Mouse (Mus musculus): ENCODE measurements around the gene Arnt2. TPM values are rescaled to one million over a fixed set of nuclear protein-coding genes. Genes with fewer than 3 reads are reported as not detected.

Gene Arnt2
- polyA plus RNA-seq, 1 experiment from 2014 or later = 0.61 TPM

DNA sequence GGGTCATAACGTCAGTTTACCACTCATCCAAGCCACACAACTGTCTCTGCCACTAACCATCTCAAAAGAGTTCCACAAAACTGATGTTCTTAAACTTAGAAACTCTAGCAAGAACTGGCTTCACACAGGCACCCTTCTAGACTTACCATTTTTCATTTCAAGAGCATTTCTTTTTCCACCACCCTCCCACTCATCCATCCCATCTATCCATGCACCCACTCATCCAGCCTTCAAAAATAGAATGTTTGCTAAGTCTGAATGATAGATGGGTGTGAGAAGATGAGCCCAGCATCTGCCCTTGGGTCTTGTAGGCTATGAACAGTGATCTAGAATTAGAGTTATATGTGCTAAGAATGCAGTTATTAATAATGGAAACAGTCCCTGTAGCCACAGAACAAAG, 109.7 kb downstream of the Arnt2 start:
- DNase-seq (ENCODE audit: low spot score) = no peak

DNA sequence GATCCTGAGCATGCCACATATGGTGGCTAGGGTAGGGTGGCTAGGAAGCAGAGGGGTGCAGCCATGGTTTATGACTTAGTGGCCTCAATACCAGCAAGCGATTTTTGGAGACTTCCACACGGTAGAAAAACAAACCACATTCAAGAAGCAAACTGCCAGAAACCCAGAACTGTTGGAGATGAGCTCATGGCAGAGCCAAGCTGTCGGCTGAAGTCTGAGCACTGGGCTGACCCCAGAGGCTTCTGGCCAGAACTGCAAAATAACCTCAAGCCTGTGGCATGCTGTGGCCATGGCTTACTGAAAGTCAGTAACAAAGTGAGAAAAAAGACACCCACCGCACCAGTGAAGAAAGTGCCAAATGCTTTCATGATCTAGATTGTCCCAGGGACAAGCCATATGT, 110.4 kb downstream of the Arnt2 start:
- no peak for DNase-seq (ENCODE audit: low spot score)

DNA sequence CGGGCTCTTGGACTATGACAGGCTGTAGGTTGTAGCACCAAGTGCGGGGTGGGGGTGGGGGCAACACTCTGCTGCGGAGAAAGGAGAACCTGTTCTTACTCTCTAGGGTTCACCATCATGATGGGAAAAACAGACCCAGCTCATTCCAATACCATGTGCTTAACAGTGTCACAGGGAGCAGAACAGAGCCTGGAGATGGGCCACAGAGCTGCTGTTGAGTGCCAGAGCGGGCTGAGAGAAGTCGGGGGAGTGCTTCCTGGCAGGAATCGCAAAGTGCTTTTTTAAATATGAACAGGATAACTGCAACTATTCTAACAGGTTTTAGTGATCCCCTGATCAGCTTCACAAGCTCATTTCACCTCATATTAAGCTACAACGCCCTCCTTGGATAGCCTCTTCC, 116.9 kb downstream of the Arnt2 start:
- no peak for DNase-seq (ENCODE audit: low spot score)

DNA sequence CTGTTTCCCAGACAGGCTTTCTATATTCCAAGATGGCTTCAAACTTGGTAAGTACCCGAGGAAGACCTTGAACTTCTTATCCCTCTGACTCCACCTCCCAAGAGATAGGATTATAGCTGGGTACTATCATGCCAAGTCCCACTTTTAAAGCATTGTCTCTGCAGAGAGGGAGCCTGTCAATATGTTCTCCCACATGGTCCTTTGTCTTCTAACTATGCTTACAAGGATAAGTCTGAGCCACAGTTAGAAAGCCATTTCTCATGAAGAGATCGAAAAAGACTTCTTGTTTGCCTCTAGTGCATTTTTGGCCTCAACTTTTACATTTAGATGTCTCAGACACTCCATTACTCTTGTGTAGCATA, 122.8 kb downstream of the Arnt2 start:
- DNase-seq (ENCODE audit: low spot score) = no peak

DNA sequence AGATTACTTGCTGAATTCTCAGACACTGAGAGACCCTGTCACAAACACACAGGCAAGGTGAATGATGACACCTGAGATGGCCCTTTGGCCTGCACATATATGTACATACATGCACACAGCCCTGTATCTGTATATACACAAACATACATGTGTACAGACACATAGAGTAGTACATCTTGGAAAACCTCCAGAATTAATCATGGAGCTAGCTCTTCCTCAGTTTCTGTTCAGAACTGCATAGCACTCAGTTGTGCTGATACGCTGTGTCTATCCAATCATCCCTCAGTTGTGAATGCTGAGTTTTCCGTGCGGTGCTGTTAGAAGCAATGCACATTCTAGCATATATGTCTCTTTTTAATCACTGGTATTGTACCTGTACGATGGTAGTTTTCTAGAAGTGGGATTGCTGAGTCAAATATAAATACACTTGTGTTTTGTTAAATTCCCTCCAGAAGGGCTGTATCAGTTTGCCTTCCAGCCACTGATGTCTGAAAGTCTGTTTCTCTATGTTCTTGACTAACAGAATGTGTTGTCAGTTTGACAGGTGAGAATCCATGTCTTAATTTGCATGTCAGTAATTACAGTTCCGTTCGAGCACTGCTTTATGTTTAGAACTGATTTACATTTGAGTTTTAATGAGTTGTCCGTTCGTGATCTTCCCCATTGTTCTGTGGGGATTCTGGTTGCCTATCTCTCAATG, 123.3 kb downstream of the Arnt2 start:
- no peak for DNase-seq (ENCODE audit: low spot score)

DNA sequence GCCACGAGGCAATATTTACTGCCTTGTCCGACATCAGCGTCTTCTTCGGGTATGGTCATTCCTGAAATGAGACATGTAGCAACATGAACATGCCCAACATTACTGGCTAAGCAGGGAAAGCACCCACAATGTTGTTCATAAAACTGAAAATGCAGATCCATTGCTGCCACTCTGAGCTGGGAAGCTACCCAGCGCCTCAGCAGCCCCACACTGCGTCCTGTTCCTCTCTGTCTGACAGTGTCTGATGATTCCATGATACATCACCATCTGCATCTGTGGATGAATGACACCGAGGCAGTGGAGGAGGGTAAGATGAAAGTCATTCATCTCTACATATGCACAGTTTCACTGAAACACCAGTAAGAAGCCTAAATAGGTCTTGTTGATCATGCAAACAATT, 124.2 kb downstream of the Arnt2 start:
- DNase-seq (ENCODE audit: low spot score) = no peak

DNA sequence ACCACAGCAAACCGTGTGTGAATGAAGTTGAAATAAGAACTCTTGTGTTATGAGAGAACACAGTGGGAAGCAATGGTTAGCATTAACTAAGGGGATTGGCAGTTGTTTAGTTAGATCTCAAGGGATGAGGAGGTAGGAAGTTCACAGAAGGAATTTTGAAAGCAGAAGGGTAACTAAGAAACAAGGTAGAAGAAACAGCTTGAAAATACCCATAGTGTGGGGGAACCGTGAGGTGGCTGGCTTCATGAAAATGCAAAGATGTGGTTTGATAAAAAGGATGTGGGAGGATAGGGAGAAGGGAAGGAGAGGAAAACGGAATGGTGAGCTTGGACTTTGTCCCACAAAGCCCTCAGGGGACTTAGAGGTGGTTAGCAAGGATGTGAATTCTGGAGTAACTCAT, 125.0 kb downstream of the Arnt2 start:
- DNase-seq (ENCODE audit: low spot score) = no peak

DNA sequence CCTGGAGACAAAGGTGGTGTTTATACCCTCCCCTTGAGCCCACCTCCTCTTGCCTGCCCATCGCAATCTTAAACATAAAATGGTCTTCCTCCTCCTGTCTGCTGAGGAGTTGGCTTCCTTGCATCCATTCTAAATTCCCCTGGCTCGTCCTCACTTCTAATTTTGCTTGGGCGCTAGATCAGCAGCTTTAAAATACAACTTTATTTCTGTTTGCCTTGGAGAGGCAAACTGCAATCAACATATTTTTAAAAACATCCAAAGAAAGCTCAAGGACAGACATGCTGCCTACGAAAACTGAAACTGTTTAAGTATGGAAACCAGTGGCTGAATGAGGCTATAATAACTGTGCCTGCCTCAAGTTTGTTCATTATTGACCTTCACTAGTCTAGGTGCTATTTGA, 127.7 kb downstream of the Arnt2 start:
- DNase-seq (ENCODE audit: low spot score) = no peak

DNA sequence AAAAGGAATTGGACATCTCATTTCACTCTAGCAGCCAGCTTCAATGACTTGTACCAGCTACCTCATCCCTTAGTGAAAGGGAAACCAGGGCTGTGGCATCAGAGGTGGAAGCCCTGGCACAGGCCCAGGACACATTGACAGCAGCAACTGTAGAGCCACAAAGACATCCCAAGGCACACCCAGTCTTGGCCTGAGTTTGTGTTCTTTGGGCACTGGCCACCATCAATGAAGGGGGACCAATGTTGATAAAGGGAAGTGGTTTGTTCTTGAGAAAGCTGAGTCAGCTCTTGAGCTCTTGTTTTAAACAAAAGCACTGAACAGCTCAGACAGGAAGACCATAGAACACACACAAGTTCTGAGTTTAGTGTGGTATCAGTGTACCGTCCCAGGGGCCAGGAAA, 130.7 kb downstream of the Arnt2 start:
- no peak for DNase-seq (ENCODE audit: low spot score)

DNA sequence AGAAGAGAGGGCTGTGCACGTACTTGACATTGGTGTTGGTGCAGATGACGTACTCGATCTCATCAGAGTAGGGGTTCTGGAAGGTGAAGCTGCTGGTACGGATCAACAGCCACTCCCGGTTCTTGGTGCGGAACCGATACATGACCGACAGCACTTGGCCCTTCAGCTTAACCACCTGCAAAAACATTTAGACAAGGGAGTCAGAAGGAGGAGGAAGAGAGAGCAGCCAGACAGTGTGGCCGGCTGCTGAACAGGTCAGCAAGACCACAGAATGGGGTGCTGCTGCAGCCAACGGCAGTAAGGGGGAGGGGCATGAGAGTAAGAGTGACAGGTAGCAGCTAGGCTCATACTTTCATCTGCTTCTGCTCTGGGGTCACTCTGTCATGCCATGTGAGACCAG, 134.7 kb downstream of the Arnt2 start:
- DNase-seq (ENCODE audit: low spot score) = no peak

DNA sequence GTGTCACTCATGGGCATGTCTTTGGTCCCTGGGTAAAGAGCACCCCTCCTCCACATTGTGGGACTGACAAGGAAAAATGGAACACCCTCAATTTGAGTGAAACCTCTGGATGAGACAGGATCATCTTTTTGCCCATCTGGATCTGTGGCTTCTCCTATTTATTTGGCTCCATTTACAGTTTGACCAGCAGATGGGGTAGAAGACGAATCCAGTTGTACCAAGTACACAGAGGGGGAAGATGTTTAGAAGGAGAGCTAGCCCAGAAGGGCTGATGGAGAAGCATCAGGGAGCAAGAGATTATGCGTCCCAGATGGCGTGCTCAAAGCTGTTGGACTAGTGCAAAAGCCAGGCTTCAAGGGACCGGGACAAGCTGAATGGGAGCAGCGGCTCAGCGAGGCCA, 136.0 kb downstream of the Arnt2 start:
- no peak for DNase-seq (ENCODE audit: low spot score)

DNA sequence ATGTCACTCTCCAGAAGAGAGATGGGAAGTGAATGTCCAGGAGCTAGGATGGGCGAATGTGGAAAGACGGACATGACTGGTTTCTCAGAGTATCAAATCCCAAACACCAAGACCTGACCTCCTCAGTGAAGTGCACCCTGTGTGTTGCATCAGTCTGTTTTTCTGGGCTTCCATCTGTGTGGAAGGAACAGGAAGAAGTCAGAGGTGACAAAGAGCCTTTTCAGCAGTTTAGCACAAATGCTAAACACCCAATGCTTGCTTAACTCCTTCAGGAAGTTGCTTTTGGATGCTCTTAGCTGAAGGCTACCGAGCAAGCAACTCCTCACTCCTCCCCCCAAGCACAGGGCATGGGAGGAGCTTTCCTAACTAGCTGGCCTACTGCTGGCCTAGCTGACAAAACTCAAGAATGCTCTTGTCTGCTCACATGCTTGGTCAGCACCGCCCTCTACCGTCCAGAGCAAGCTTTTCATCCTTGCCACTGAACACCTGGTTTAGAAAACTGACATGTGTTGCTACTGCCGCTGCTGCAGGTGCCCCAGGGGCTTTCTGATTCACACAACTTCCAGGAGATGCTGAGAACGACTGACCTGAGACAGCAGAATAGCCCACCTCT, 137.7 kb downstream of the Arnt2 start:
- peak; percentile 87 for DNase-seq (ENCODE audit: low spot score)

DNA sequence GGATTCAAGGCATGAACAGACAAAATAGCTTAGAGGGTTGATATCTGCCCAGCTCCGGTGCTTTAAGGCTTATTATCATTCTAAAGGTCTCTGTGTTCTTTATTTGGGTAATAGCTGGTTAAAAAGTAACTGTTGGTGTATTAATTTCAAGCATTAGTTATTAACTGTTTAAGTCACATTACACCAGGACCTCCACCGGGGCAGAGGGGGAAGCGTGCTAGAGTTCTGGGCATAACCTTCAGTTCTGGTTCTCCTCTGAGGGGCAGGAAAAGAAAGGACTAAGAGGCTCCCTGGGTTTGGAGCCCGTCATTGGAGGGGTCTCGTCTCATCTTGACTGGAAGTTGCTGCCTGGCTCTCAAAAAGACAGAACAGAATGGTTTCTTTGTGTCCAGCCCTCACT, 138.5 kb downstream of the Arnt2 start:
- no peak for DNase-seq (ENCODE audit: low spot score)

DNA sequence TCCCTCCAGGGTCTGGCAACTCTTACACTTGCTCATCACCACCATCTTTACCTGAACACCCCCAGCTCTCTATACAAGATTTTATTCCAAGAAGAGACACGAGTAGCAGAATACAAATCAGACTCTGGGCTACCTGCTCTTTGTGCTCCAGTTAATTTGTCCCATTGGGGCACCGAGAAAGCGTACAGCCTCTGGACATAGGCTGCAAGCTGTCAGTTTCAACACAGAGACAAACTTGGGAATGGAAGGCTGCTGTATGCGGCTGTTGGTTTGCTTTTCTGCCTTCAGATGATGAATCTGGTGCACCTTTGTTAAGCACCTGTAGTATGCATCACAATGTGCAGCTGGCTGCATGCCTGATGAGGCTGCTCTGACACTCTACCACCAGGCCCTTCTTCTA, 146.5 kb downstream of the Arnt2 start:
- no peak for DNase-seq (ENCODE audit: low spot score)

DNA sequence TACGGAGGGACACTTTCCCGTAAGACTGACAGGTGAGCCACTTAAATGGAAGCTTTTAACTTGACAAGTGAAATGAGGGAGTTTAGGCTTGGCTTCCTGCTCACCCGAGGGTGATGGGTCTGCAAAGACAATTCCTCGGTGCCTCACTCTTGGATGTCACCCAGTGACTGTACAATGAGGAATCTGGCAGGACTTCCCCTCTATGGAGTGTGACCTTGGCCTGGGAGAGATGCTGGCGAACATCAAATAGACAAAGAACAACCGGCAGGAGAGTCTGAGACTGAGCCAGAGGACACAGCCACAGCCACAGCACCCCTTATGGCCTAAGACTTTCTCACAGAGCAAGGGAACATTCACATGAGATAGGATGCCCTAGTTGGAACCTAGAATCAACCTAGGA, 148.6 kb downstream of the Arnt2 start:
- no peak for DNase-seq (ENCODE audit: low spot score)

DNA sequence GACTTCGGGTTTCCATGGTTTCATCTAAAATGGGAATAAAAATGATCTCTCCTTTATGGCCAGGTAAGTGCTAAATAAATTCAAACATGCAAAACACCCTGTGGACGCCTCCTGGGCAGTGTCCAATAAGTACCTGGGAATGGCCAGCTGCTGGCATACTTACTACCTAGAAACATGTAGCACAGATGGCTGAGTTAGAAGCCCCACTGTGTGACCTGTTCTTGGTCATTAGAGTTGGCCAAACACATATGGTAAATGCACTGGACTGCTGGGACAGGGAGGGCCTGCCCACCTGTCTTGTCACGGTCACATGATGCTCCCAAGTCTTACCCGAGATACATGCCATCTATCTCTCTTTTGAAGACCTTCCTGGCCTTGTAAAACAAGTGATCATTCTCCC, 149.6 kb downstream of the Arnt2 start:
- no peak for DNase-seq (ENCODE audit: low spot score)

DNA sequence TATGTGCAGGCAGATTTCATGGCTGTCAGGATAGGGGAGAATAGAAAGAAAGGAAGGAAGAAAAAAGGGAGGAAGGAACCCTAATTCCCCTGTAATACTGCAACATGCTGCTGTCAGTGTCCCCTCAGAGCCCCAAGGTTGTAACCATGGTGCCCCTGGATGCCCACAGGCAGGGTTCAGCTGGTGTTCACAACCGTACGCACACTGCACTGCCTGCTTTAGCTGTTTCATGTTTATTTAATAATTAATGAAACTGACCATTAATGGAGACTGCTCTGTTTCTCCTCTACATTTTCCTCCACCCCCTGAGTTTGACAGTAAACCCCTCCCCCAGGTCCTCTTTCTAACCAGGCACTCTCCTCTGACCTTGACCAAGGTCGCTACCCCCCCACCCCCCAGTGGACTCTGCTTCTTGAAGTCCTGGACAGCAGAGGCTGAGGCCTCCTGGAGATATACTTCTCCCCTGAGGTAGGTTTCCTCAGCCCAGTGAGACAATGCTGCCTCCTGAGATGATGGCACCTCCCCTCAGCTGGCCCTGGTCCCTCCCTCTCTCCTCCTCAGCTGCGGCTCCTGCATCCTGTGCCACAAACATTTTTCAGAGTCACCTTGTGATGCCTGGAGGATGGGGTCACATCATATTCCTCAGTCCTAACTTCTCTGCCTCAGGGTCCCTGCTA, 150.5 kb downstream of the Arnt2 start:
- no peak for DNase-seq (ENCODE audit: low spot score)

DNA sequence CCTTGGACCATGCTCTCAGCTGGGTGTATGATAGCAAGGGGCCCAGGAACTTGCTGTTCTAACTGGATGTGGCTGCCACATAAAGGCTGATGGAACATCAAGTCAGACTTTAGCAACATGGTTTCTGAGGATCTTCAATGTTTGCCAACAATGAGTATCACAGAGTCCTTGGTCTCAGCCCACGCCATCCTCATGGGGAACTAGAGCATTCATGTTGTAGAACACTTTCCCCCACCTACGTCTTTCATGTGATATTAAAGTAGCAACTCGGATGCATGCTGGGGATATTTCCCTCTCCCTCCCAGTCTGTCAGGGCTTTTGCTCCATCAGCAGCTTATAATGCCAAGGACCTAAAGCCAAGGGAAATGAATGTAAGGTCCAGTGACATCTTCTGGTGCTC, 153.3 kb downstream of the Arnt2 start:
- DNase-seq (ENCODE audit: low spot score) = no peak

DNA sequence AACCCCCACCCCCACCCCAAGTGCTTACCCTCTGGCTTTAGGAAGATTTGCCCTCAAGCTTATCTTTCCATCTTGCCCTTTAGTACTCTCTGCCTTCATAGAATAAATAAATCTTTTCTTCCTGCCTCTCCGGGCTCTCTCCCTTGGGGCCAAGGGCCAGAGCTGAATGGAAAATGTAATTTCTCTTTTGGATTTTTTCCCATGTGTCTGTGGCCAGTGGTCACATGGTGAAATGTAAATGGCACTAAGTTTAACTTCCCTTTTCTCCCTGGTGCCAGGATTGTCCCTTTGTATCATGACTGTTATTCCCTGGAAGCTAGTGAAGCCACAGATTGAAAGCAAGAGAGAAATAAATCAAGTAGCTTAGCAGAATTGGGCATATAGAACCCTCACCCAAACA, 153.7 kb downstream of the Arnt2 start:
- no peak for DNase-seq (ENCODE audit: low spot score)

DNA sequence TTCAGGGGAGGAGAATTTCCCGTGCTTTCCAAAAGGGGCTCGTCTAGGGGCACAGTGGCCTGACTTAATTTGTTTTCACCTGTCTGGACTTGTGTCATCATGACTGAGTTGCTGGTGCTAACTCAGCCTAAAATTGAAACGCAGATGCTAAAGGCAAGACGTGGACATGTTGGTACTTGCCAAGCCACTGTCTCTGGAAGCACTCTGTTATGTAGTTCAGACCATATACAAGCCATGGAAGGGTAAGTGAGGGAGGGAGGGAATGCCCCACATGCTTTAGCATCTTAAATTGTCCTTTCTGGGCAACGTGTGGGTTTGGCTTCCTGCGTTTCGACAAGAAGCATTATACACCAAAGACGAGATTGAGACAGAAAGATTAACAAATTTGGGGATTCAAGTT, 155.1 kb downstream of the Arnt2 start:
- DNase-seq (ENCODE audit: low spot score) = no peak

DNA sequence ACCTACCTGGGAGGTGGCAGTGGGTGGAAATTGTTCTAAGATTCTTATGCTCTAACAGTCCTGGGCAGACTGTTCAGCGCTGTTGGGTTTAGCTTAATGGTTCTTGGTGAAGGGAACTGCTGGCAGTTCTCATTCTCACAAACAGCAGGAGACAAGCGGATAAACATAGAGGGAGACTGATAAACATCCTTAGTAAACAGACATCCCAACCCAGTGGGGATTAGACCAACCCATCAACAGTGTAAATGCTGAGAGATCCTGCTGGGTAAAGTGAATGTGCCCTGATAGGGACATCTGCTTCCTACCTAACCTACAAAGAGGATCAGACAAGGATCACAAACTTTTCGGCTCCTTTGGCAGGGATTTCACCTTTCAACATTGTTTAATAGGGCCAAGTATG, 155.7 kb downstream of the Arnt2 start:
- no peak for DNase-seq (ENCODE audit: low spot score)

DNA sequence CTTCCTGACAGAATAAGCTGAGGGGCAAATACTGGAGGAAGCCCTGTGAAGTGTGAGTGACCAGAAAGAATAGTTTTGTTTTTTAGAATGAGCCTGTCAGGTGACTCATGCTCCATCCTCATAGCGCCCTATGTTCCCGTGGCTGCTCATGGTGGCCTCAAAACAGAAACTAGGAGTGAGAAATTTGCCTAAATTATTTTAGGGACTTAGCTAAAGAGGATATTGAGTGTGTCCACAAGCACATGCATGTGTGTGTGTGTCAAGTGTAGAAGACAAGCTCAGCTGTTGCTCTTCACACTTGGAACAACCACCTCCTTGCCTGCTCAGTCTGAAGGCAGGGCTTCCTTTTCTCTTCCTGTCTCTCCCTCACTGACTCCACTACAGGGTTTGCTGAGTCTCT, 158.3 kb downstream of the Arnt2 start:
- DNase-seq (ENCODE audit: low spot score) = no peak

DNA sequence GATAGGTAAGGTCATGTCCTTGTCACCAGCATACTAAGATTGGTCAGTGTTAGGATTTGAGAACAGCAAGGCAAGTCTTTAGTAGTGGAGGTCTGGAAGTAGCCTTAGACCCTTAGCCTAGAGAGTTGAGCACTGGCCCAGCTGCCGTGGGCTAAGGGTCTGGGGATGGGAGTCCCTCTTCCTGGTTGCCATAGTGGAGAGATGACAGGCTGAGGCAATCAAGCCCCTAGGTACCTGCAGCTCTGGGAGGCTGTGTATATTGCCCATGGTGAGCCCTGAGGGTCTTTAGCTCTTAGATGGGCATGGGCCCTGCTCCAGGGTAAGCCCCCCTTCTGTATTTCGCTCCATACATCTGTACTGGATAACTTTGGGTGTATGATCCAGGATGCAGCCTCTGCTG, 159.2 kb downstream of the Arnt2 start:
- DNase-seq (ENCODE audit: low spot score) = no peak

Data from thymus, postnatal 0 days (tissue).